8 mouse cellular contexts compared by ENCODE assay signal in genomic region chr4:126236467-126237280, GRCm38 (mm10). TPM values are rescaled to one million over a fixed set of nuclear protein-coding genes. Genes with fewer than 3 reads are reported as not detected.
DNase-seq lines count a peak whose midpoint lies in the region; ATAC-seq lines count a peak whose summit lies in the region.

No protein-coding gene starts in this region.

- H3K4me2 ChIP-seq in heart, embryonic 11.5 days = peak overlapping the region; percentile 27
- no peak overlapping the region for H3K4me2 ChIP-seq in hindbrain, embryonic 13.5 days

- no peaks in the 10 kb centered on the region for H3K27me3 ChIP-seq in heart, embryonic 11.5 days (ENCODE audit: control insufficient read depth, insufficient read depth, low read length)
- no peaks in the 10 kb centered on the region for H3K27me3 ChIP-seq in hindbrain, embryonic 13.5 days

- ATAC-seq in heart, embryonic 11.5 days (replicated peaks; ENCODE audit: insufficient number of reproducible peaks, low FRiP score, low TSS enrichment) = 0 out of 2 replicates have a peak, but pooled peaks have one; percentile 28
- ATAC-seq in activated CD4-positive, CD25-positive, alpha-beta regulatory T cell, adult 4 months = no peak
- ATAC-seq in hindbrain, embryonic 13.5 days (ENCODE audit: low FRiP score) = no peak

- intact Hi-C loops in heart, postnatal 36 days (cut with DNase I) = no loop called here

- H3K4me1 ChIP-seq in heart, embryonic 11.5 days (ENCODE audit: control insufficient read depth, insufficient read depth, low read length) = peaks cover 24% of the 10 kb centered on the region
- H3K4me1 ChIP-seq in hindbrain, embryonic 13.5 days (replicated peaks) = peaks cover 11% of the 10 kb centered on the region

- WGBS in heart, embryonic 11.5 days (ENCODE audit: insufficient replicate concordance) = 42% methylated on average over 62 of the region's 63 CpGs
- 54% methylated on average over 62 of the region's 63 CpGs for WGBS in hindbrain, embryonic 13.5 days

- H3K4me3 ChIP-seq in heart, embryonic 11.5 days (ENCODE audit: low read depth, low read length) = no peak overlapping the region
- no peak overlapping the region for H3K4me3 ChIP-seq in hindbrain, embryonic 13.5 days

- no peaks in the 10 kb centered on the region for H3K9me3 ChIP-seq in heart, embryonic 11.5 days (replicated peaks; ENCODE audit: control insufficient read depth, low read length)
- H3K9me3 ChIP-seq in hindbrain, embryonic 13.5 days = no peaks in the 10 kb centered on the region

- peak overlapping the region; percentile 92 for H3K27ac ChIP-seq in heart, embryonic 11.5 days (ENCODE audit: low read depth, low read length)
- H3K27ac ChIP-seq in hindbrain, embryonic 13.5 days = no peak overlapping the region

- peaks cover 72% of the 10 kb centered on the region for H3K36me3 ChIP-seq in heart, embryonic 11.5 days (ENCODE audit: control insufficient read depth, insufficient read depth, low read length)
- H3K36me3 ChIP-seq in hindbrain, embryonic 13.5 days = peaks cover 97% of the 10 kb centered on the region

- no peak for DNase-seq in heart, postnatal 36 days
- DNase-seq in cerebellum, adult 9-10 months = peak; percentile 38
- DNase-seq in kidney, adult 9 months = peak; percentile 83
- peak; percentile 71 for DNase-seq in lung, postnatal 25 days (ENCODE audit: low spot score)
- no peak for DNase-seq in layer of hippocampus, postnatal 36 days

- H3K9ac ChIP-seq in heart, embryonic 11.5 days (ENCODE audit: low read depth, low read length) = peak overlapping the region; percentile 58
- no peak overlapping the region for H3K9ac ChIP-seq in hindbrain, embryonic 13.5 days

RNA-seq across cellular contexts. Expression of gene Map7d1, which starts 19.5 kb away (rescaled TPM):
- 37.0 and 44.6 TPM in 2 replicates for polyA plus RNA-seq in heart, embryonic 11.5 days (2014; fragmentation: Nextera tagmentation; extraction: Ambion mirVana)
- total RNA-seq in heart, postnatal 36 days (2021) = 100 to 1,000 TPM; 248 to 259 TPM
- 1 to 10 TPM; 6.7 to 7.4 TPM for polyA plus RNA-seq in activated CD4-positive, CD25-positive, alpha-beta regulatory T cell, adult 4 months (2017; shearing (Covaris generic))
- 79.5 and 81.8 TPM in 2 replicates for polyA plus RNA-seq in hindbrain, embryonic 13.5 days (2015; fragmentation: Nextera tagmentation; extraction: Ambion mirVana)
- 100 to 1,000 TPM; 245 to 249 TPM for total RNA-seq in layer of hippocampus, postnatal 36 days (2021)

RNA-seq across cellular contexts. Expression of gene Trappc3, which starts 25.5 kb away (rescaled TPM):
- 11.0 and 28.0 TPM in 2 replicates for polyA plus RNA-seq in heart, embryonic 11.5 days (2014; fragmentation: Nextera tagmentation; extraction: Ambion mirVana)
- total RNA-seq in heart, postnatal 36 days (2021) = 10 to 100 TPM; 45.9 to 46.3 TPM
- polyA plus RNA-seq in activated CD4-positive, CD25-positive, alpha-beta regulatory T cell, adult 4 months (2017; shearing (Covaris generic)) = 10 to 100 TPM; 57.1 to 80.8 TPM
- 160 and 168 TPM in 2 replicates for polyA plus RNA-seq in hindbrain, embryonic 13.5 days (2015; fragmentation: Nextera tagmentation; extraction: Ambion mirVana)
- total RNA-seq in layer of hippocampus, postnatal 36 days (2021) = 10 to 100 TPM; 77.9 to 83.3 TPM

RNA-seq across cellular contexts. Expression of gene Thrap3, which starts 34.1 kb away (rescaled TPM):
- polyA plus RNA-seq in heart, embryonic 11.5 days (2014; fragmentation: Nextera tagmentation; extraction: Ambion mirVana) = 131 and 155 TPM in 2 replicates
- 100 to 1,000 TPM; 119 to 123 TPM for total RNA-seq in heart, postnatal 36 days (2021)
- polyA plus RNA-seq in activated CD4-positive, CD25-positive, alpha-beta regulatory T cell, adult 4 months (2017; shearing (Covaris generic)) = 100 to 1,000 TPM; 205 to 236 TPM
- 163 and 166 TPM in 2 replicates for polyA plus RNA-seq in hindbrain, embryonic 13.5 days (2015; fragmentation: Nextera tagmentation; extraction: Ambion mirVana)
- 100 to 1,000 TPM; 148 to 151 TPM for total RNA-seq in layer of hippocampus, postnatal 36 days (2021)

RNA-seq across cellular contexts. Expression of gene Col8a2, which starts 49.9 kb away (rescaled TPM):
- polyA plus RNA-seq in heart, embryonic 11.5 days (2014; fragmentation: Nextera tagmentation; extraction: Ambion mirVana) = 2.0 and 3.0 TPM in 2 replicates
- total RNA-seq in heart, postnatal 36 days (2021) = under 1 TPM; 0.61 to 0.62 TPM
- not detected for polyA plus RNA-seq in activated CD4-positive, CD25-positive, alpha-beta regulatory T cell, adult 4 months (2017; shearing (Covaris generic))
- polyA plus RNA-seq in hindbrain, embryonic 13.5 days (2015; fragmentation: Nextera tagmentation; extraction: Ambion mirVana) = 7.6 and 10.1 TPM in 2 replicates
- 1 to 10 TPM in 1 of 2 experiments, under 1 TPM in 1; 0.60 to 1.3 TPM for total RNA-seq in layer of hippocampus, postnatal 36 days (2021)

Comparison
In these comparisons a context has a peak if more than half of its experiments do, and no peak if none do; other contexts are left out.
1. DNase-seq: peak in cerebellum, adult 9-10 months (single experiment), kidney, adult 9 months (single experiment) and lung, postnatal 25 days (single experiment); none in heart, postnatal 36 days (0 of 2) and layer of hippocampus, postnatal 36 days (0 of 2).